Mouse (Mus musculus): ENCODE results near the gene Zfp385c.
"Not testable (repeated sequence)": the region's sequence is repeated elsewhere in the genome, so short reads cannot be mapped to it uniquely, and the experiment has no call there.

The Zfp385c gene

DNA sequence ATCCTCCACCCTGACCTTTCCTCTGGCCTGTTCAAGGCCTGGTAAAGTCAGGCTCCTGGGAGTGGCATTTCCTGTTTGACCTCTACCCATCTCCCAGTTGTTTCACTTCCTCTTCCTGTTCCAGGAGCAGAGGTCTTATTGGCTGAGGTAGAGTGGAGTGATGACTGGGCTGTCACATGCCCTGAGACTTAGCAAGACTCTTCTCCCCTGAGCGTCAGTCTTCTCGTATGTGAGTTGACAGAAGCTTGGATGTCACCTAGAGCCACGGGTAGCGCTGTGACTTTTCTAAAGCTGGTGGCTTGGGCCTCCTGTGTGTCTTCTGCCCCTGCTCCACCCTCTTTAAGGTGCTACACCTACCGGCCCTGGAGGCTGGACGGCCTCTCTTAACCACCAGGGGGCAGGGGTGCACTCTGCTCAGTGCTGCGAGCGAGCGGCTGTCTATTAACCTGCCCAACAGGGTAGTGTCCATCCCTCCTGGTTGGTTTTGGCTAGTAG lies 65.5 kb downstream of the Zfp385c start:
- no peak for DNase-seq (ENCODE audit: low read depth, low spot score)

GRCm38 (mm10) chr11:100625754-100626700 lies 66.2 kb downstream of the Zfp385c start:
- no peak for DNase-seq (ENCODE audit: low read depth, low spot score)

- no peak for DNase-seq (ENCODE audit: low read depth, low spot score)
Observed at GRCm38 (mm10) chr11:100623867-100624266, 68.4 kb downstream of the Zfp385c start.

DNA sequence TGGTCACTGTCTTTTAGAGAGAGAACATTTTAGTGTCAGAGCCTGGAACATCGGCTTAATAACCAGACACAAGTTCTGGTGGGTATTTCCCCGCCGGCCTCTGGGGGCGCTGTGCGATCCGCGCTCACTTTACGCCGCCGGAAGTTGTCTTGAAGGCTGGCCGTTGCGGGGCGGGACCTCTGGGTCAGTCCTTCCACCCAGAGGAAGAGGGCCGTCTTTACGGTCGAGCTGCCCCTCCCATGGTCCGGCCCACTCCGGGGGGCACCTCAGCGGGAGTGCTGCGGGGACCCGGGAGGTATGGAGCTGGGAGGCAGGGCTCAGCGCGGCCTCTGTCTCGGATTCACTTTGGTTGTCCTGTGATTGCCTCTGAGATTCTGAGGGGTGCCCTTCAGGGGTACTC lies 69.5 kb downstream of the Zfp385c start:
- peak; percentile 86 for DNase-seq (ENCODE audit: low read depth, low spot score)

DNA sequence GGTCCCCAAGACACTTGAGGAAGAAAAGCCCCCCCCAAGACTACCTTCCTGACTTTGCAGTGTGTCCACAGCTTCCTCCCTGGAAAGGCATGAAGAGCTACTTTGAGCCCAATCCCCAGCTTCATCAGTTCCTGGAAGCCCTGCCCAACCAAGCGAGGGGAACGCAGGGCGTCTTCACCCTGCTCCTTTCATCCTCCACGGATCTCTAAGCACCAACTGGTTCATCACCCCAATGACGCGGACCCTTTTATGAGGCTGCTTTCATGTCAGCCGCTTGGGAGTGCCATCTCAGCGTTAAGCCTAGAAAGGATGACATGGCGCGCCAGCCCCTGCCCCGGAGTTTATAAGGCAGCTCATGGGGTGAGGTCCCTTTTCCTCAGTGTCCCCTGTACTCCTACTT lies 72.3 kb downstream of the Zfp385c start, which contains the start of gene Dnajc7:
Dnajc7 (minus strand) TSS at position 187 of the 400 bp plus-strand sequence.
- DNase-seq (ENCODE audit: low read depth, low spot score) = no peak

- peak; percentile 98 for DNase-seq (ENCODE audit: low read depth, low spot score)
Observed at GRCm38 (mm10) chr11:100619485-100619975, 72.7 kb downstream of the Zfp385c start.

DNA sequence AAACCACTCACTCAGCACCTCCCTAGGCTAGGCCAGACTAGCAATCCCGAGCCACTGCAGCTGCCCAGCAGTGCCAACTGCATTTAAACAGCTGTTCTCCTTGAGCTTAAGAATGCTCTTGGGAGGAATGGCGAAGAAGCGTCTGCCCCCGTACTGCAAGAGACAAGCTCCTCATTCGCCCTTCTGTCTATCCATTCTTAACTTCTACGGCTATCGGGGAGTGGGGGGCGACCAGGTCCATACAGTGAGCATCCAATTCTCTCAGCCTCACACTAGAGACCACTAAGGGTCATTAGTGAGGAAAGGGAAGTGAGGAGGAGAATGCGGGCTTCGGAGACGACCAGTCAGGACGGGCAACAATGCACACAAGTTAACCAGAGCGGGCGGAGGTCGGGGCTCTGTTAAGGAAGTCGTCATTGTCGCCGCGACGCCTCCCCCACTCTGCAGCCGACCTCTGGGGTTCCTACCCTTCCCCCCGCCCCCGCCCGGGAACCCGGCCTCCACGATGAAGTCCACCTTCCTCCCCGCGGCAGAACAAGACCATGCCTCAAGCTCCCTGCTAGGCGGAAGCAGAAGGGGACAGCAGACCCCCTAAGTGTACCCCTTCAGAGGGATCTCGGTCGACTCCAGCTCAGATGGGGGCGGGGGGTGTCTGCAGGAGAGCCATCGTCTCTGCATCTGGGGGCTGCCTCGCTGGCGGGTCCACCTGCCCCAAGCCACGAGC lies 73.3 kb downstream of the Zfp385c start, which contains the start of gene Nkiras2:
Nkiras2 (plus strand) TSS at position 484 of the 724 bp plus-strand sequence.
- peak; percentile 30 for DNase-seq (ENCODE audit: low read depth, low spot score)

DNA sequence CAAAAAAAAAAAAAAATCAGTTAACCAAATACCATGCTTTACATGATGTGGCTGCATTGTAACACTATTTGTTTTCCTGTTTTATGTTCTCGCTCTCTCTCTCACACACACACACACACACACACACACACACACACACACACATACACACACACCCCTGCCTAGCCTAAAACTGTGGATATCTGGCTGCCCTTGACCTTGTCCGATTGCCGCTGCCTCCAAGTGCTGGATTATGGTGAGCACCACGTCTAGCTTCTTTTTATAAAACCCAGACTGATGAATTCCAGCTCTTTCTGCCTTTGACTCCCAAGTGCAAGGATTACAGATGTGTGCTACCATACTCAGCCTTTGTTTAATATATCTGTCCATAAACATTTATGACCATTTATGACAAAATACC lies 74.8 kb downstream of the Zfp385c start:
- DNase-seq (ENCODE audit: low read depth, low spot score) = no peak

DNA sequence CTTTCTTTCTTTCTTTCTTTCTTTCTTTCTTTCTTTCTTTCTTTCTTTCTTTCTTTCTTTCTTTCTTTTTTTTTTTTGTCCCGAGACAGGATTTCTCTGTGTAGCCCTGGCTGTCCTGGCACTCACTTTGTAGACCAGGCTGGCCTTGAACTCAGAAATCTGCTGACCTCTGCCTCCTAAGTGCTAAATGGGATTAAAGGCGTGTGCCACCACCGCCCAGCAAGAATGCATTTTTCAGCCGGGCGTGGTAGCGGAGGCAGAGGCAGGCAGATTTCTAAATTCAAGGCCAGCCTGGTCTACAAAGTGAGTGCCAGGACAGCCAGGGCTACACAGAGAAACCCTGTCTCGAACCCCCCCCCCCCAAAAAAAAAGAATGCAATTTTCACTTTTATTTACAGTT lies 75.4 kb downstream of the Zfp385c start:
- DNase-seq (ENCODE audit: low read depth, low spot score) = not testable (repeated sequence)

GRCm38 (mm10) chr11:100616332-100616731 lies 75.9 kb downstream of the Zfp385c start:
- DNase-seq (ENCODE audit: low read depth, low spot score) = no peak

- no peak for DNase-seq (ENCODE audit: low read depth, low spot score)
Observed at GRCm38 (mm10) chr11:100613241-100613640, 79.0 kb downstream of the Zfp385c start.

- DNase-seq (ENCODE audit: low read depth, low spot score) = no peak
Observed at GRCm38 (mm10) chr11:100611627-100612026, 80.6 kb downstream of the Zfp385c start.

DNA sequence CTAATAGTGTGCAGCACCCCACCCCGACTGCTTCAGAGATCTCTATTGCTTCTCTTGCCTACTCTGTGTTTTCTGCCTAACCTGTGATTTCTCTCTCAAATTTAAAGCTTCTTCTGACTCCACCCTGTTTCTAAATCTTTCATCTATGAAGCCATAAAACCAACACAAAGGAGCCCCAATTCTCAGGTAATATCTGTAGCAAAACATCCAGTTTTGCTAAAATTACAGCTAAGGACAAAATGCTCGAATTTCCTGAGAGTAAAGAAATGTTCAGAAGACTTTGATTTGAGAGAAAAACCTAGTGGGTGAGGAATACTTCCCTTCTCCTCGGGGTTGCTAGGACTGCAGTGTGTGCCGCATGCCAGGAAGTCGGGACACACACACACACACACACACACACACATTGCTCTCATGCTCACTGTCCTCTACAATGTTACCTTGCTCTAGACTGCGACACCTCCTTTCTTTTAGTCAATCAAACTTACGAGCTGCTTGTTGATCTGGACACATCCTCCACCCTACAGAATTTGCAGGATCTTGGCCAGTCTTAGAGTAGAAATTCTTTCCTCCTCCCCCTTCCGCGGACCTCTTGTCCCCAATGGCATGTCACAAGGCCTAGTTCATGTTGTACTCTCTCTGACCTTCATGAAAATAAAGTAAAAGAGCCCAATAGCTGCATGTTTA lies 82.1 kb downstream of the Zfp385c start:
- no peak for DNase-seq (ENCODE audit: low read depth, low spot score)

- DNase-seq (ENCODE audit: low read depth, low spot score) = no peak
Observed at GRCm38 (mm10) chr11:100609355-100609996, 82.8 kb downstream of the Zfp385c start.

- no peak for DNase-seq (ENCODE audit: low read depth, low spot score)
Observed at GRCm38 (mm10) chr11:100608796-100609195, 83.5 kb downstream of the Zfp385c start.

DNA sequence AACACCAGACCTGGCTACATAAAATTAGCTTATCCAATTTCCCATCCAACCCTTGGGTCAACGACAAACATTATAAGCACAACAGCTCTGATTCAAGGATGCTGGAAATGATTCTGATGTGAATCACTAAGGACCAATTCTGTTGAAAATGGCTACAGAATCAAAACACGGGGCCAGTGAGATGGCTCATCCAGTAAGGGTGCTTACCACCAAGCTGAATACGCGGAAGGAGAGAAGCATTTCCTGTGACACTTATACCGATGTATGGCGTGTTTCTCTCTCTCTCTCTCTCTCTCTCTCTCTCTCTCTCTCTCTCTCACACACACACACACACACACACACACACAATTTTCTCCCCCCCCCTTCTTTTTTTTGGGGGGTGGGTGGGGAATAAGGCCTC lies 85.1 kb downstream of the Zfp385c start:
- DNase-seq (ENCODE audit: low read depth, low spot score) = no peak

- no peak for DNase-seq (ENCODE audit: low read depth, low spot score)
Observed at GRCm38 (mm10) chr11:100605451-100605850, 86.8 kb downstream of the Zfp385c start.

GRCm38 (mm10) chr11:100604321-100605005 lies 87.8 kb downstream of the Zfp385c start:
- DNase-seq (ENCODE audit: low read depth, low spot score) = no peak

DNA sequence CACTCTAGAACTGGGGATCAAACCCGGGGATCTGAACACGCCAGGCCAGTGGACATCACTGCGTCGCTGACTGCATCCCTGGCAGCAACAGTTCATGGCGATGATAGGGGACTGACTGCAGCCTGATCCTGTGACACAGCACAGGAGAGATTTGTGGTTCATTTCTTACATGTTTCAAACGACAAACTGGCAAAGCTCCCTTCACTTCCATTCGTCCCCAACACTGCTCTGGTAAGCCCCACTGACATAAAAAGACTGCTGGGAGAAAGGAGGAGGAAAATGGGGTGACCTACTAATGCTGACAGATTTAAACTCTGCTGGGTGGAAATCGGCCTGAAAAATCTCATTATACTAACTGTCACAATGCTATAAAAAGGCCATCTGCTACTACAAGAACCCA lies 88.4 kb downstream of the Zfp385c start:
- no peak for DNase-seq (ENCODE audit: low read depth, low spot score)

- no peak for DNase-seq (ENCODE audit: low read depth, low spot score)
Observed at GRCm38 (mm10) chr11:100603155-100603554, 89.1 kb downstream of the Zfp385c start.
